Mouse (Mus musculus) T-cell, adult 2 months (primary cell): ENCODE results near the gene Fam122c.

Source experiments
- DNase-seq: peaks from one replicate; pipeline ENCODE4 v3.0.0; 2022; ENCODE audit warnings: low spot score

The Fam122c gene

GRCm38 (mm10) chrX:53370366-53370740 is 97.1 kb downstream of the Fam122c start, which contains the start of gene Mospd1:
Mospd1 (minus strand) TSS chrX:53370502.
- peak; percentile 89 for DNase-seq
